8 mouse cellular contexts compared by ENCODE assay signal in the genomic region with DNA sequence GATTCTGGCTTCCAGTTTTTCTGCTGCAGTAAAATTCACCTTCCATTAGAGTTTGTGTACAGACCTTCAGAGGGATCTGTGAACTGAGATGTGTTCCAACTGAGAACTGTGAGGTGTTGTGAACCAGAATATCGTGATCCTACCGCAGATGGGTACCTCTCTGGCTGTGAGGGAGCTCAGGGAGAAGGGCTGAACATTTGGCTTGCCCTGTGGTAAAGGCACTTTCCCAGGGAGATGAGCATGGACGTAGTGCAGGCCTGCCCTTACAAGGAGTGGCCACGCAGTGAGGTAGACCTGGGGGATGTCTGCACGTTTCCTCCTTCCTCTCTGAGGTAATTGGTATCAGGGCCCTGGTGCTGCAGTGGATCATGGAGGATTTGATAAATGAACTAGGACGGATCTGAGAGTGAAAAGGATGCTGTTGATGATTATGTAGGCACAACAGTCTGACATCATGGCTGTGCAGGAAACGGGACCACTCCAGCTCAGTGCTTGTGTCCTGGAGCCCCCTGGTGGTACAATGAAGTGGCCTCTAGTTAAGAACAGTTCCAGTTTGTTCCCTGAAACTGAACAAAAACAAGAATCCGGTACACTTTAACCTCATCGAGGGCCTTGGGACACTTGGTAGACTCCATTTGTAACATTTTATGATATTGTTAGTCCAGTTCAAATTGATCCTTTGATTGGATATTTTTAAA. TPM values are rescaled to one million over a fixed set of nuclear protein-coding genes. Genes with fewer than 3 reads are reported as not detected.
A peak's percentile ranks its signal among the peaks of the same experiment; 100 is the strongest.
DNase-seq lines count a peak whose midpoint lies in the region; ATAC-seq and TF ChIP-seq lines count a peak whose summit lies in the region.

No protein-coding gene starts in this region.

- no peaks in the 10 kb centered on the region for H3K79me2 ChIP-seq in liver, adult 2 months (ENCODE audit: control insufficient read depth, insufficient read depth, low read length)

- WGBS in liver, adult 2 months = 62% methylated on average over 9 of the region's 9 CpGs
- 59% methylated on average over 9 of the region's 9 CpGs for WGBS in liver, embryonic 11.5 days
- WGBS in hindbrain, embryonic 13.5 days = 56% methylated on average over 9 of the region's 9 CpGs
- 56% methylated on average over 9 of the region's 9 CpGs for WGBS in lung, embryonic 15.5 days

- in situ Hi-C loops in Patski (cut with MboI; ENCODE audit: low pct_unique_long_range_greater_than_20kb) = no loop called here

- CTCF ChIA-PET in Patski (lab: Charles Lee) = interaction anchor here (1.0 to 1.9 kb wide), 4 partner anchors 15 to 98 kb away, joined by 3 to 29 read pairs (median 6); no protein-coding TSS in a partner anchor

- peak; percentile 14 for DNase-seq in liver, adult 2 months (ENCODE audit: extremely low read depth, low read depth, low spot score)
- DNase-seq in liver, embryonic 11.5 days (ENCODE audit: low spot score) = no peak
- DNase-seq in Patski (ENCODE audit: low read depth, low spot score) = no peak
- peak; percentile 38 for DNase-seq in ovary, postnatal 36 days (ENCODE audit: low spot score)
- DNase-seq in urinary bladder, postnatal 36 days (ENCODE audit: low spot score in 2 of 2) = no peak

- H3K9me3 ChIP-seq in liver, embryonic 11.5 days (ENCODE audit: control insufficient read depth, low read length) = no peaks in the 10 kb centered on the region
- no peaks in the 10 kb centered on the region for H3K9me3 ChIP-seq in hindbrain, embryonic 13.5 days
- no peaks in the 10 kb centered on the region for H3K9me3 ChIP-seq in lung, embryonic 15.5 days

- no peak overlapping the region for H3K4me3 ChIP-seq in liver, adult 2 months (ENCODE audit: insufficient read depth, low read depth, low read length)
- H3K4me3 ChIP-seq in liver, embryonic 11.5 days (ENCODE audit: low read depth, low read length) = no peak overlapping the region
- no peak overlapping the region for H3K4me3 ChIP-seq in cortical plate, adult 2 months (ENCODE audit: insufficient read depth, low read length)
- H3K4me3 ChIP-seq in hindbrain, embryonic 13.5 days = no peak overlapping the region
- no peak overlapping the region for H3K4me3 ChIP-seq in lung, embryonic 15.5 days

- no peak overlapping the region for H3K9ac ChIP-seq in liver, adult 2 months (ENCODE audit: low read depth, low read length)
- no peak overlapping the region for H3K9ac ChIP-seq in liver, embryonic 11.5 days (ENCODE audit: low read depth, low read length)
- no peak overlapping the region for H3K9ac ChIP-seq in hindbrain, embryonic 13.5 days
- no peak overlapping the region for H3K9ac ChIP-seq in lung, embryonic 15.5 days

- ATAC-seq in liver, embryonic 11.5 days (replicated peaks; ENCODE audit: low FRiP score) = no peak; the same call in 1 of the 2 replicates
- ATAC-seq in Patski = no peak
- ATAC-seq in hindbrain, embryonic 13.5 days (ENCODE audit: low FRiP score) = peak; percentile 67; the same call in 1 of the 2 replicates
- ATAC-seq in lung, embryonic 15.5 days (ENCODE audit: borderline replicate concordance, extremely low read depth, low FRiP score, low TSS enrichment) = peak; percentile 55; the same call in 1 of the 2 replicates

- POLR2A ChIA-PET in Patski (lab: Charles Lee) = interaction anchor here (1.0 to 1.2 kb wide), 2 partner anchors 18 to 33 kb away, joined by 3 read pairs; no protein-coding TSS in a partner anchor

- no peaks in the 10 kb centered on the region for H3K27me3 ChIP-seq in liver, adult 2 months (ENCODE audit: control insufficient read depth, insufficient read depth, low read length)
- no peaks in the 10 kb centered on the region for H3K27me3 ChIP-seq in liver, embryonic 11.5 days (replicated peaks; ENCODE audit: control insufficient read depth, insufficient read depth, low read length)
- H3K27me3 ChIP-seq in Patski = no peaks in the 10 kb centered on the region
- no peaks in the 10 kb centered on the region for H3K27me3 ChIP-seq in hindbrain, embryonic 13.5 days
- no peaks in the 10 kb centered on the region for H3K27me3 ChIP-seq in lung, embryonic 15.5 days

- peak; percentile 72 for TF ChIP-seq CTCF in liver, adult 2 months (IDR thresholded peaks at IDR 0.05; ENCODE audit: low read depth, low read length)
- TF ChIP-seq CTCF in Patski (IDR thresholded peaks at IDR 0.05) = peak; percentile 94
- peak; percentile 67 for TF ChIP-seq CTCF in cortical plate, adult 2 months (IDR thresholded peaks at IDR 0.05; ENCODE audit: extremely low read depth, insufficient read depth, low read length)

- H3K36me3 ChIP-seq in liver, adult 2 months (ENCODE audit: control insufficient read depth, insufficient read depth, low read length) = no peaks in the 10 kb centered on the region
- H3K36me3 ChIP-seq in liver, embryonic 11.5 days (ENCODE audit: control insufficient read depth, insufficient read depth, low read length) = no peaks in the 10 kb centered on the region
- H3K36me3 ChIP-seq in hindbrain, embryonic 13.5 days = peaks cover 44% of the 10 kb centered on the region
- H3K36me3 ChIP-seq in lung, embryonic 15.5 days = no peaks in the 10 kb centered on the region

- H3K27ac ChIP-seq in liver, adult 2 months (replicated peaks; ENCODE audit: insufficient read depth, low read depth, low read length) = no peak overlapping the region
- H3K27ac ChIP-seq in liver, embryonic 11.5 days (ENCODE audit: low read depth, low read length) = no peak overlapping the region
- H3K27ac ChIP-seq in cortical plate, adult 2 months (ENCODE audit: insufficient read depth, low read length) = no peak overlapping the region
- no peak overlapping the region for H3K27ac ChIP-seq in hindbrain, embryonic 13.5 days
- H3K27ac ChIP-seq in lung, embryonic 15.5 days = no peak overlapping the region

- H3K4me2 ChIP-seq in liver, embryonic 11.5 days = no peak overlapping the region
- no peak overlapping the region for H3K4me2 ChIP-seq in hindbrain, embryonic 13.5 days
- no peak overlapping the region for H3K4me2 ChIP-seq in lung, embryonic 15.5 days

- no peaks in the 10 kb centered on the region for H3K4me1 ChIP-seq in liver, adult 2 months (ENCODE audit: control insufficient read depth, insufficient read depth, low read length)
- H3K4me1 ChIP-seq in liver, embryonic 11.5 days (replicated peaks; ENCODE audit: control insufficient read depth, insufficient read depth, low read length) = no peaks in the 10 kb centered on the region; the same call in 1 of the 2 replicates
- no peaks in the 10 kb centered on the region for H3K4me1 ChIP-seq in cortical plate, adult 2 months (ENCODE audit: control insufficient read depth, insufficient read depth, low read length)
- peaks cover 7% of the 10 kb centered on the region for H3K4me1 ChIP-seq in hindbrain, embryonic 13.5 days (replicated peaks)
- H3K4me1 ChIP-seq in lung, embryonic 15.5 days = no peaks in the 10 kb centered on the region

- no peak for TF ChIP-seq POLR2A in liver, adult 2 months (IDR thresholded peaks at IDR 0.05; ENCODE audit: extremely low read depth, insufficient read depth, low read length)
- no peak for TF ChIP-seq POLR2A in cortical plate, adult 2 months (IDR thresholded peaks at IDR 0.05; ENCODE audit: extremely low read depth, insufficient read depth, low read length)

RNA-seq across cellular contexts. Expression of gene Ncbp3, which starts 8.3 kb away (rescaled TPM):
- 3.7 and 3.8 TPM in 2 replicates for total RNA-seq in liver, adult 2 months (2014; rRNA removed)
- polyA plus RNA-seq in liver, adult 2 months (2012; rRNA removed) = 1.3 TPM in 2 replicates
- polyA plus RNA-seq in liver, embryonic 11.5 days (2014; fragmentation: Nextera tagmentation; extraction: Ambion mirVana) = 11.1 and 11.8 TPM in 2 replicates
- 7.9 TPM for polyA plus RNA-seq in Patski (2021)
- polyA plus RNA-seq in cortical plate, adult 2 months (2012; rRNA removed) = 4.5 and 4.7 TPM in 2 replicates
- polyA plus RNA-seq in hindbrain, embryonic 13.5 days (2015; fragmentation: Nextera tagmentation; extraction: Ambion mirVana) = 12.5 and 13.1 TPM in 2 replicates
- 11.0 and 12.5 TPM in 2 replicates for polyA plus RNA-seq in lung, embryonic 15.5 days (2015; fragmentation: Nextera tagmentation; extraction: Ambion mirVana)

RNA-seq across cellular contexts. Expression of gene Camkk1, which starts 20.4 kb away (rescaled TPM):
- 0.28 and 0.54 TPM in 2 replicates for total RNA-seq in liver, adult 2 months (2014; rRNA removed)
- polyA plus RNA-seq in liver, adult 2 months (2012; rRNA removed) = 0.12 and 0.24 TPM in 2 replicates
- 2.6 and 3.0 TPM in 2 replicates for polyA plus RNA-seq in liver, embryonic 11.5 days (2014; fragmentation: Nextera tagmentation; extraction: Ambion mirVana)
- polyA plus RNA-seq in Patski (2021) = 5.1 TPM
- polyA plus RNA-seq in cortical plate, adult 2 months (2012; rRNA removed) = 90.0 and 103 TPM in 2 replicates
- 21.5 and 23.1 TPM in 2 replicates for polyA plus RNA-seq in hindbrain, embryonic 13.5 days (2015; fragmentation: Nextera tagmentation; extraction: Ambion mirVana)
- polyA plus RNA-seq in lung, embryonic 15.5 days (2015; fragmentation: Nextera tagmentation; extraction: Ambion mirVana) = 7.7 and 7.8 TPM in 2 replicates

RNA-seq across cellular contexts. Expression of gene P2rx1, which starts 40.3 kb away (rescaled TPM):
- total RNA-seq in liver, adult 2 months (2014; rRNA removed) = 0.28 and 0.34 TPM in 2 replicates
- 0.11 and 0.12 TPM in 2 replicates for polyA plus RNA-seq in liver, adult 2 months (2012; rRNA removed)
- polyA plus RNA-seq in liver, embryonic 11.5 days (2014; fragmentation: Nextera tagmentation; extraction: Ambion mirVana) = 17.6 and 18.8 TPM in 2 replicates
- not detected for polyA plus RNA-seq in Patski (2021)
- 0.52 and 0.78 TPM in 2 replicates for polyA plus RNA-seq in cortical plate, adult 2 months (2012; rRNA removed)
- polyA plus RNA-seq in hindbrain, embryonic 13.5 days (2015; fragmentation: Nextera tagmentation; extraction: Ambion mirVana) = 0.65 TPM in 2 replicates
- polyA plus RNA-seq in lung, embryonic 15.5 days (2015; fragmentation: Nextera tagmentation; extraction: Ambion mirVana) = 1.6 and 2.2 TPM in 2 replicates

RNA-seq across cellular contexts. Expression of gene Itgae, which starts 51.1 kb away (rescaled TPM):
- total RNA-seq in liver, adult 2 months (2014; rRNA removed) = 0.18 and 0.27 TPM in 2 replicates
- 0.17 and 0.19 TPM in 2 replicates for polyA plus RNA-seq in liver, adult 2 months (2012; rRNA removed)
- polyA plus RNA-seq in liver, embryonic 11.5 days (2014; fragmentation: Nextera tagmentation; extraction: Ambion mirVana) = 0.43 and 0.60 TPM in 2 replicates
- 0.05 TPM for polyA plus RNA-seq in Patski (2021)
- polyA plus RNA-seq in cortical plate, adult 2 months (2012; rRNA removed) = 0.21 and 0.25 TPM in 2 replicates
- polyA plus RNA-seq in hindbrain, embryonic 13.5 days (2015; fragmentation: Nextera tagmentation; extraction: Ambion mirVana) = 0.13 and 0.27 TPM in 2 replicates
- polyA plus RNA-seq in lung, embryonic 15.5 days (2015; fragmentation: Nextera tagmentation; extraction: Ambion mirVana) = 0.44 and 1.2 TPM in 2 replicates

Comparison
In these comparisons a context has a peak if more than half of its experiments do, and no peak if none do; other contexts are left out.
1. DNase-seq: peak in liver, adult 2 months (single experiment) and ovary, postnatal 36 days (single experiment); none in liver, embryonic 11.5 days (single experiment), Patski (single experiment) and urinary bladder, postnatal 36 days (0 of 2).
2. ATAC-seq: peak in hindbrain, embryonic 13.5 days (single experiment) and lung, embryonic 15.5 days (single experiment); none in liver, embryonic 11.5 days (single experiment) and Patski (single experiment).
3. Peak in every context shown above with its lines, with median percentiles within 50 percentile points of each other: CTCF ChIP-seq.